Mouse (Mus musculus): ENCODE data around the gene Dock1. TPM values are rescaled to one million over a fixed set of nuclear protein-coding genes. Genes with fewer than 3 reads are reported as not detected.

Gene Dock1
- total RNA-seq (2017) = 12.0 to 19.6 TPM (median 16.4 TPM) in 3 replicates

DNA sequence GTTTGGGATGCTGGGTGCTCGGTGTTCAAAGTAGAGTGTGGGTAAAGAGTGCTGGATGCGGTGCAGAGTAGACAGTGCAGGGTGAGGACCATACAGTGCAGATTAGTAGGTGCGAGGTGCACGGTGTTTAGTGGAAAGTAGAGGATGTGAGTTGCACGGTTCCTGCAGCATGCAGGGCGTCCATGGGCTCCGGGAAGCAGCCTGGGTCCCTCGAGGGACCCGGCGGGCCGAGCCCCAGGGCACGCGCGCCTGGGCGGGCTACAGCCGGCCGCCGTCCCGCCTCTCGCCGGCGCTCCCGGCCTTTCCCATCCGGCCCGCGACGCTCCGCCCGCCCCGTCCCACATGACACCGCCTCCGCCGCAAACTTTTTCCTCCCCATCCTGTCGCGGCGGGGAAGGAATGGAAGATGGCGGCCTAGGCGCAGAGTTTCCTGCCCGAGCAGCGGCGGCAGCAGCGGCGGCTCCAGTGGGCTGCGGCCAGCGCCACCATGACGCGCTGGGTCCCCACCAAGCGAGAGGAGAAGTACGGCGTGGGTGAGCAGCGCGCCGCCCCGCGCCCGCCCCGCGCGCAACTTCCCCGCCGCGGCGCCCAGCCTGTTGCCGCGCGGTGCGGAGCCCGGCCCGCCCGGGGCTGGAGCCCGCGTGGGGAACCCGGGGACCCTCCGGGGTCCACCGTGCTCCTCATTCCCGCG, at the start of gene Dock1:
Gene Dock1, plus strand, starts transcription at position 343 of the 691 bp plus-strand sequence.
- no peak for ATAC-seq (replicated peaks; ENCODE audit: insufficient number of reproducible peaks, low FRiP score, low TSS enrichment, poor library complexity, severe bottlenecking)

- ATAC-seq (replicated peaks; ENCODE audit: insufficient number of reproducible peaks, low FRiP score, low TSS enrichment, poor library complexity, severe bottlenecking) = no peak
Observed at GRCm38 (mm10) chr7:134627906-134628305, 42.5 kb upstream of the Dock1 start.

DNA sequence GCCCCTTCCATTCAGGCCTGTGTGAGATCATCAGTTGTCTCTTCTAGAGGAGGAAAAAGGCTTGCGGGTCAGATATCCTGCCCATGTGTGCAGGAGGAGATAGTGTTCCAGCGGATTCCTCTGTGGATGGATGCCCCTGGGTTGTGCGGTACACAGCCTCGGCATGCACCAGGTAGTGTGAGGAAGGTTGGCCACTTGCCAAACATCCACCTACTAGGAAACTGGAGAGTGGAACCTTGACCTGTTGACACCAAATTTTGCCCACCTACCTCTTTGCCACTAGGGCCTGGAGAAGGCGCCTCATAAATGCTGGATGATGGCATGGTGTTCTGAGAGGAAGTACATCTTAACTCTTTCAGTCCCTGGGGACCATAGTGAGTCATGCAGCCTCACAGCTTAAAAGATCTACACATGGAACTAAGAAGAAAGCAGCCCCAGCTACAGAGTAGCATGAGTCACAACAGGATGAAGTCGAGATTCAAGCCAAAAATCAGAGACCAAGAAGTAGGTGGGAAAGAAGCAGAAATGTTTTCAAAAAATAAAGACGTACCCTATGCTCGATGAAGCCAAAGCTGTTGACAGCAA, 20.1 kb upstream of the Dock1 start:
- no peak for ATAC-seq (replicated peaks; ENCODE audit: insufficient number of reproducible peaks, low FRiP score, low TSS enrichment, poor library complexity, severe bottlenecking)

- ATAC-seq (replicated peaks; ENCODE audit: insufficient number of reproducible peaks, low FRiP score, low TSS enrichment, poor library complexity, severe bottlenecking) = no peak
Observed at GRCm38 (mm10) chr7:134651071-134651470, 19.4 kb upstream of the Dock1 start.

DNA sequence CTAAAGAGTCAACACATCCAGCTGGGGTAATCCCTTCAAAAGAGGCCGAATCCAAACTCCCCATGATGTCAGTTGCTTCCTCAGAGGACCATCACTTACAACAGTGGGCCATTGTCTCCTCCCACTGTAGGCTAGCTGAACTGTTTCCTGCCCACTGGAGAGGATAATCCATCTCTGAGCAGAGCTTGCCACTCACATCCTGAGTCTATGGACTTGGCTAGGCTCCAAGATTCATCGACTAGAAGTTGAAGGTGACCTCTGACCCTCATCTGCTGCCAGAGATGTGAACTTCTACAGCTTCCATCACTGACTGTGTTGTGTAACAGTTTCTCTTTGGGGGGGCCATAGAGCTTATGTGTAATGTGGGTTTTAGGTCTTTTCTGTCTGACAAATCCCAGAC, 7.2 kb upstream of the Dock1 start:
- no peak for ATAC-seq (replicated peaks; ENCODE audit: insufficient number of reproducible peaks, low FRiP score, low TSS enrichment, poor library complexity, severe bottlenecking)

- ATAC-seq (replicated peaks; ENCODE audit: insufficient number of reproducible peaks, low FRiP score, low TSS enrichment, poor library complexity, severe bottlenecking) = no peak
Observed at GRCm38 (mm10) chr7:134665642-134666282, 4.7 kb upstream of the Dock1 start.

DNA sequence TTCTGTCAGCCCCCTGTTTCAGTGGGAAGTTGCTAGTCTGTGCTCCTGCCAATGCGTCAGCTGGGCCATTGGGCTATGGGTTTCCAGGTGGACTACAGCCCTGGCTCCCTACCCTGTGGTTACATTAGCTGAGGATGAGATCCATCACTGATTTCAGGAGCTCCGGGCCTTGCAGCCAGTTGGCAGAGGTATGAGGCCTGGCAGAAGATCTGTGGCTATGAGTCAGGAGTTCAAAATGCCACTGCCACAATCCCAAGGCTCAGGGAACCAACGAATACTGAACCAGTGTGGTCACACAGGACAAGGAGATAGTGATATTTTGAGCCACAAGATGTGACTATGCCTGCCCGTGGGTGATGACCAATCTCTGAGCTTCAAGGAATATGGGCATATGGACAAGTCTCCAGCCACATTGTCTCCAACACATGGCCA, 3.2 kb upstream of the Dock1 start:
- no peak for ATAC-seq (replicated peaks; ENCODE audit: insufficient number of reproducible peaks, low FRiP score, low TSS enrichment, poor library complexity, severe bottlenecking)

- 0 out of 2 replicates have a peak, but pooled peaks have one; percentile 34 for ATAC-seq (replicated peaks; ENCODE audit: insufficient number of reproducible peaks, low FRiP score, low TSS enrichment, poor library complexity, severe bottlenecking)
Observed at GRCm38 (mm10) chr7:134669474-134670311, 761 bp upstream of the Dock1 start.

DNA sequence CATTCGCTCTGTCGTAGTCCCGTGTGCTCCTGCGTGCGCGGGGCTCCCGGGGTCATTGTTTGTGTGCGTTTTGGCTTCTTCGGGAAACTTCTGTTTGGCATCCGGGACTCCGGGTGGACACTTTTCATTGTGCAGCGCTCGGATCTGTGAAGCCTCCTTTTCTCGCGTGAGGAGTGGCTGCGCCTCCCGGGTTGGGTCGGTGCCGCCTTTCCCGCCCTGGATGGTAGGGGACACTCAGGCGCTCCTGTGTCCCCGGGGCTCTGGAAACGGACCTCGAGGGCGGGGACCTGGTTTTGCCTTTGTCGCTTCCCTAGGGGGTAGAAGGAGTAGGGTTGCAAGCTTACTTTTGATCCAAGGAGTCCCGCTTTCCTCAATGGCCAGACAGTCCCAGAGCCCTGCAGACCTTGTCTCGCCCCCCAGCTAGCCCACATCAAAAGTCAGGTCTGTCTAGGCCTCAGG, 578 bp downstream of the Dock1 start:
- no peak for ATAC-seq (replicated peaks; ENCODE audit: insufficient number of reproducible peaks, low FRiP score, low TSS enrichment, poor library complexity, severe bottlenecking)

GRCm38 (mm10) chr7:134671467-134671901, 1.0 kb downstream of the Dock1 start:
- ATAC-seq (replicated peaks; ENCODE audit: insufficient number of reproducible peaks, low FRiP score, low TSS enrichment, poor library complexity, severe bottlenecking) = no peak

DNA sequence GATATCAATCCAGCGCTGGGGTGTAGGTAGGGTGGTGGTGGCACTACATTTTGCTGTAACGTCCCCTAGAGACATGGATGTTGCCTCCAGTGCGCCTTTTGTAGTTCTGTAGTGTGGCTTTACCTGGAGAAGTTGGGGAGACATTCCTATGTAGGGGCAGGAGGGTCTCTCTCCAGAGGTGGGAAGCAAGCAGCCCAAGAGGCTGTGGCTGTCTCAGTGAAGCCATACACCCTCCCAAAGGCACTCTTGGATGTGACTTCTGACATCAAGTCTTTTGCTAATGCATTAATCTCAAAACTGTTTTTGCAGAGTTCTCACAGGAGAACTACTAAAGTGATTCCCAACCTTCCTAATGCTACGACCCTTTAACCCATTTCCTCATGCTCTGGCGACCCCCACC, 2.7 kb downstream of the Dock1 start:
- no peak for ATAC-seq (replicated peaks; ENCODE audit: insufficient number of reproducible peaks, low FRiP score, low TSS enrichment, poor library complexity, severe bottlenecking)

- no peak for ATAC-seq (replicated peaks; ENCODE audit: insufficient number of reproducible peaks, low FRiP score, low TSS enrichment, poor library complexity, severe bottlenecking)
Observed at GRCm38 (mm10) chr7:134673952-134674351, 3.5 kb downstream of the Dock1 start.

DNA sequence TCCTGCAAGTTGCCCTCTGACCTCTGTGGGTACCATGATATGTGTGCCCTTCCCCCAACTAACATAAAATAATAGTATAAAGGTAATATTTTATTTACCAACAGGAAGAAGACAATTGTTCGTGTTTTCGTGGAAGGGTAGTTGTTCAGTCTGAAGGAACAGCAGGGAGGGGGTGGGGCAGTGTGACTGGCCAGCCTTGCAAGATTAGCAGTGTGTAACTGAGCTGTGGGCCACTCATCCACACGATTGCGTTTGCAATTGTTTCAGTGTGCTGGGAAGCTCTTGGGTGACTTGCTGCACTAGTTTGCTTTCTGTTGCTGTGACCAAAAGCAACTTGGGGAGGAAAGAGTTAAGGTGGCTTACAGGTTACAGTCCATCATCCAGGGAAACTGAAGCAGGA, 7.4 kb downstream of the Dock1 start:
- no peak for ATAC-seq (replicated peaks; ENCODE audit: insufficient number of reproducible peaks, low FRiP score, low TSS enrichment, poor library complexity, severe bottlenecking)

DNA sequence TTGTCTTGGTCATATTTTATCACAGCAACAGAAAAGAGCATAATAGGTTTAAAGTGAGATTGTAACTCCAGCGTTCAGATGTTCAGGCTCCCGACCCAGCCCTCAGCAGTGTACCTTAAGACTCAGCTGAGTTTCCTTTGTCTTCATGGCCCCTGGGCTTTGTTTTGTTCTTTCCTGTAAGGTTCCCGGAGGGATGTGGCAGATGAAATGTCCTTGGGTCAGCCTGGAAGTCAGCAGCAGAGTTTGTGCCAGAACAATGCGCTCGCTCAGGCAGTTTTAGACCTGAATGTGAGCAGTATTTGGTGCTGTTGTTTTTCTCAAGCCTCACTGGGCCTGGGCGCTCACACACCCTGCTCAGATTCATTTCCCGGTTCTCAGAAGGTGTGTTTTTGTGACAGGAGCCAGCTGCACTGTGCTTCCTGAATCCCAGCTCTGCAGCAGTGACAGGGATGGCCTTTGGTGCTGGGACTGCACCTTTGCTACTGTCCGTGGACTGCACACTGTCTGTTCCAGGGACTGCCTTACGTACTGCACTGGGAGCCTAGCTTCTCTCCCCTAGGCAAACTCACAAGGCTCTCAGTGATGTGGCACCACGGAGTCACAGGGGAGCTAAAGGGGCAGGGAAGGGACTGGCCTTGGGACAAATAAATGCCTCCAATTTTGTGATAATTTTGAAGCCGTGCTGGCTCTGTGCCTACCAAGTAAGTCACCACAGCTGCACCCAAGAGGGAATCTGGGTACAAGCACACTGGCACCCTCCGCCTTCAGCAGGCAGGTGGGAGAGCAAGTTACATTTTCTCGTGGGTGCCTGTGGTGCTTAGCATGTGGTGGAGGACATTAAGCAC, 9.1 kb downstream of the Dock1 start:
- ATAC-seq (replicated peaks; ENCODE audit: insufficient number of reproducible peaks, low FRiP score, low TSS enrichment, poor library complexity, severe bottlenecking) = no peak

GRCm38 (mm10) chr7:134680161-134680560, 9.7 kb downstream of the Dock1 start:
- no peak for ATAC-seq (replicated peaks; ENCODE audit: insufficient number of reproducible peaks, low FRiP score, low TSS enrichment, poor library complexity, severe bottlenecking)

DNA sequence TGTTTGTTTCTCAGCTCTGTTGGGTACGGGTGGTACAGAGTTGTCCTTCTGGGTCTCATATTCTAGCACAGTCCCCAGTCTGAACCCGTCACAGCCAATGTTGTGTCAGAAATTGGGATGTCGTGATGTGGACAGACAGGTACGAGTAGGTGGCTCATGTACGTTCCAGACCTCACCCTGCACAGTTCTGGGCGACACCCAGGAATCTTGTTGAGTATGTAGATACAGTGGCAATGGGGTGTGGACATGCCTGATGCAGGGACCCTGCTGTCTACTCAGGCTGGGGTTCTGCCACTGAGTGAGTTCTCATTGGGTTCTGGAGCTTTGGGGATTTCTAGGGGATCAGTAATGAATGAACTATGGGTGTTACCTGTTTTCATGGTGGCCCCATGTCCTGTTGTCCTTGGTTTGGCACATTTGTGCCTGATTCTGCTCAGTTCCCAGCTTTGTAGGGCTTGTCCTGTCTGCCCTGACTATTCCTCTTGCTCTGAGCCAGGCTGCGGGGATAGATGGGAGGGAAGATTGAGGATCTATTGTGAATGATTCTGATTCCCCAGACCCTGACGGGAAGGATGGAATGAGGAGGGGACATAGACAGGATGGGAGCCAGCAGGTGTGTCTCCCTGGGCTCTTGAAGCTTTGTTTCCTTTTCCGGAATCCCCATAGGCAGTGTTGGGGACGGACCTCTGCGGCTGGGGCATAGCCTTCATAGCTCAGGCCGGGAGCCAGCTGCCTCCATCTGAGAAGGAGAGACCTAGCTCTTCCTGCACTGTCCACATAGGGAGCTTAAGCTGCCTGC, 11.5 kb downstream of the Dock1 start:
- ATAC-seq (replicated peaks; ENCODE audit: insufficient number of reproducible peaks, low FRiP score, low TSS enrichment, poor library complexity, severe bottlenecking) = no peak

- no peak for ATAC-seq (replicated peaks; ENCODE audit: insufficient number of reproducible peaks, low FRiP score, low TSS enrichment, poor library complexity, severe bottlenecking)
Observed at GRCm38 (mm10) chr7:134688332-134688731, 17.9 kb downstream of the Dock1 start.
